Mouse (Mus musculus) liver, adult (tissue): ENCODE results near the gene Bcl2a1c.
"Not testable (repeated sequence)": the region's sequence is repeated elsewhere in the genome, so short reads cannot be mapped to it uniquely, and the experiment has no call there.

ENCODE experiments used
- GATA4 ChIP-seq: IDR thresholded peaks from 2 replicates; pipeline ENCODE4 v1.6.1; 2014; ENCODE audit warnings: mild to moderate bottlenecking, low read length; ENCODE audit not compliant: insufficient replicate concordance

Bcl2a1c gene

DNA sequence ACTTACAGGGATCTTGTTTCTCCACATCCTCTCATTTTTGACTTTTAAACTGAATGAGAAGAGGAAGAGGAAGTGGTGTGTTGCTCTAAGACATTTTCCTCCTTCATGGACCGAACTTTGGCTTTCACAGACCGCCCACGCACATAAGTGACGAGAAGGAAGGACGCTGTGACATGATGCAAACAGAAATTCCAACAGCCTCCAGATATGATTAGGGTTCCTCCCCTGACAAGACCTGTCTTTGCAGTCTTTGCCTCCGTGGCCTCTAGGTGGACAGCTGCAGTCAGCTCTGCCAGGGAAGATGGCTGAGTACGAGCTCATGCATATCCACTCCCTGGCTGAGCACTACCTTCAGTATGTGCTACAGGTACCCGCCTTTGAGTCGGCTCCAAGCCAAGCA is at the start of gene Bcl2a1c:
TSS of gene Bcl2a1c (plus strand) at position 281 of the 400 bp plus-strand sequence.
- not testable (repeated sequence) for TF ChIP-seq GATA4

DNA sequence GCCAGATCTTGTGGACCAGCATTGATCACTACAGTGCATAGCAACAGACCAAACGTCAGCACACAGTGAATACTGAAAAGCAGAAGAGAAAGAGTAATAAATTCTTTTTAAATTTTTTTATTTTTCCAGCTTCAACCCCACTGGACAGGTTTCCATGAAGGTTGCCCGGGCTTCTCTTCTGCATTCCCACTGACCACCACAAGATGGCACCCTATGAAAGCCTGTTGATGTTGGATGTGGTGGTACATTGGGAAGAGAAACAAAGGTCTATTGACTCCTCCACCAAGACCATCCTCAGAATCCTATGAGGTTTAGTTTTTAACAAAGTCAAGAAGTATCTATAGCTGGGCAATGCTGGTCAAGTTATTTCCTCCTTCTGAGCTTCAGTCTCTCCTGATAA is 11.9 kb upstream of the Bcl2a1c start:
- TF ChIP-seq GATA4 = no peak

DNA sequence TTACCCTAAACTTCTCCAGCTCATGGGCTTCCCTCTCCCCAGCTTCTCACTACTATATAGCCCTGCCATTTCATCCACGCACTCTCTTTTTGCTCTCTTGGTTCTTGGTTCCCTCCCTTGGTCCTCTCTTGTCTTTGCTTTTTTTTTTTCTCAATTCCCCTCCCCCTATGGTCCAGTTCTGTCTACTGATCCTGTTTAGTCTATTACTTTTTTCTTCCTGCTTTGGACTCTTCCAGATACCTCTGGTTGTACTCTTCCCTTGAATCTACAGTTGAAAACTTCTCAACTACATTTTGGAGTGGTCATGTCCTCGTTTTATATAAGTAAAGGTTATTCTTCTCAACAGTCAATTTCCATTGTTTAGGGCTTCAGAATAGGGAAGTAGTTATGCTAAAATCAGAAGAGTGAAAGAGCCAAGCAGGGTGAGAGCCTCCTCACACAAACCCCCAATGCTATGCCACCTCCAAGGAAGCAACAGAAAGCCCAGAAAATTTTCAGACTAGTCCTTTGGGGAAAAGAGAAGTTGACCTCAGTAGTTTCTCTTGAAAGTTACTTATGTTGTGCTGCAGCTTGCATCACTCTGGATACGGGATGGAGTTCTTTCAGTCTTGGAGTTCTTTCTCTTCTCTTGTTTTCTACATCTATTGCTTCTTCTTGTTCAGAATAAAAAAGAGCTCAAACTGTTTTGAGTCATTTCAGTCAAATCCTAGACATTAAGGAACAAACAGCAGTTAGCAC is 3.8 kb upstream of the Bcl2a1c start:
- TF ChIP-seq GATA4 = no peak

DNA sequence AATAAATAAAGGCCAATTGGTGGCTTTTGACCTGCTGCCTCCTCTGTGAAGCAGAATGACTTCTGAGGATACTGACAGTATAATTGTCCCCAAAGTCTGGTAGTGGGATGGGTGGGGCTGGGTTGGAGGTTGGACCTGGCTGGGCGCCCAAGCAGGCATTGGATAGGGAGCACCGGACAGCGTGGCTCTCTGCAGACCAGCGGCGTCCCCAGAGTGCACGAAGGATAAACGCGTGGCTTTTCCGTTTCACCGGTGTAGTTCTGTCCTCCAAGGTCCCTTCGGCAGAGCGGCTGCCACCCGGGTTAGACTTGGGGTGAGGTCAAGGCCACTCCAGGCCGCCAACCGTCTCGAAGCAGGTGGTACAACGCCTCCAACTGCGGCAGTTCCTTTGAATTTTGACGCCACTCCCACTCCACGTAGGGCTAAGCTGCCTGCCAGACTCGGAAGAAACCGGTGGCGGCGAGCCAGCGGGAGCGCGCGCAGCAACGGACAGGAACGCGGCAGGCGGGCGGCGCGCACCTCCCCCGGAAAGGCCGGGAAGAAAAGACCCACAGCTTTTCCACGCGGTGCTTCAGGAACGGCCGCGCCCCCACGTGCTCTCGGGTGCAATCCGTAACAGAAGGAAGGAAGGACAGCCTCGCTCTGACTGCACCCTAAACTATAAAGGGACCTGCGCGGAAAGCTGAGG is 38.0 kb downstream of the Bcl2a1c start:
- no peak for TF ChIP-seq GATA4

DNA sequence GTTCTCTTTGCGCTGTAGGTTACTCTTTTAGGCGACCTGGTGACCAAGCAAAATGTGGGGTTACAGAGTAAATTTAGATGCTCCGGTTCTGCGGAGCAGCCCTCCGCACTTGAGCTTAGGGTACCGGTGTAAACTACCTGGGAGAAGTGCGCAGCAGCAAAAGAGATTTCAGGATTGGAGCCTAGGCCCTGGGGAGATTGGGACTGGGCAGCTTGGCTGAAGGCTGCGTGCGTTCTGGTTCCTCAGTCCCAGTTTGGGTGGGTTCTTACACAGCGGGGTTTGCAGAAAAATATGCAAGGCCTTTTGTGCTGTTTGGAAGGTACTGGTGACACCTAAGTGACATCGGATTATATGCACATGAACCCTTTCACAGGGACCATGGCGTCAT is 38.5 kb downstream of the Bcl2a1c start:
- TF ChIP-seq GATA4 = no peak

DNA sequence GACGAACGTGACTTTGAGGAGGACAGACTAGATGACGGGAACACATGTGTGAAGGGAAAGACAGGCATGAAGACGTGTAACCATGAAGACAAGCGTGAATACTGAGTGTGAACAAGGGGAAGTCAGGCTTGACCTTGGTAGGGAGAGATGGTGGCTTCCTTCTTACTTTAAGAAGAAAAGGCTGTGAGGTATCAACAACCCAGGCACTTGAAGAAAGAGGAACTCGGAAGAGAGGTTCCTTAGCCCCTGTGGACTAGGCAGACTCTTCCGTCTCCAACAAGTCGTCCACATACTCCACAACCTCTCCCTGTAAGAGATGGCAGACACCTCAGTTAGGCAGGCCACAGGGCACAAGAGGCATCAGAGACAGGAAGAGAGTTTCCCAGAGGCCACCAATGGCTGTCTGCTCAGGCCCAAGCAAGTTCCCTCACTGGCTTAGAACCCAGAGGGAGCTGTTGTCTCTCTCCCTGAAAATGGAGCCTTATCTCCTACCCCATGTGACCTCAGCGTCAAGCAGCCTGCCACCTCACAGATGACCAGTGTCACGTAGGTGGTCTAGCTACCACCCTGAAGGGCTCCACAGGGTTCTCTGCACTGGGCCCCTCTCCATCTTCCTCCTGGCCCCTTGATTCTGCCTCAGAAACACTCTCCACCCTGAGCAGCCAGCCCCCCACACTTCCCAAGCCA is 45.5 kb downstream of the Bcl2a1c start:
- no peak for TF ChIP-seq GATA4

DNA sequence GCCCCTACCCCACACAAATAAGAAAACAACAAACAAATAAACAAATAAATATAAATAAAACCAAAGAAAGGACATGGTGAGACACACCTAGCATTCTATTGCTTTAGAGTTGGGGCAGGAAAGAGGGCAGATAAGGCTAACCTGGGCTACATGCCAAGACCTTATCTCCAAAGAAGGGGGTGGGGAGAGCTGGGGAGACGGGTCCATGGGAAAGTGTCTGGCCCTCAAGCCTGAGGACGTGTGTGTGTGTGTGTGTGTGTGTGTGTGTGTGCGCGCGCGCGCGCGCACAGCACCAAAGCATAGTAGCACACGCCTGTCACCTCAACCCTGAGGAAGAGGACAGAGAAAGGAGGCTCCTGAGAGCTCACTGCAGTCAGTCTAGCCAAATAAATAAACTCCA is 47.2 kb downstream of the Bcl2a1c start:
- no peak for TF ChIP-seq GATA4

DNA sequence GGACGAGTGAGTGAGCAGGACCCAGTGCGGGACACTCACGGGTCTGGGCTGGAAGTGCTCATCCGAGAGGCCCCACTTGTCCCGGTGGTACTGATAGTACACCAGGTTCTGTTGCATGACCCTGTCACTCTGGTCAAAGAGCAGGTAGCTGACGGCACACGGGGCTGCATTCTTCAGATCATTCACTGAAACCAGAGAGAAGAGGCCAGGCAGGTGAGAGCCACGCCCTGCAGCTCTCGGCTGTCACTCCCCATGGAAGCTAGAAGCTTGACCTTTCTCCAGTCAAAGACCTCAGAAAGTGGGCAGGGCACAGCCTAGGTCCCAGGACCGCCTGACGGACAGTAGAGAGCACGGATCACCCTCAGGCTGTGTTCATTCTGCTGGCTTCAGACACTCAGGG is 49.9 kb downstream of the Bcl2a1c start:
- TF ChIP-seq GATA4 = no peak
